Mouse (Mus musculus): Measurements from ENCODE around the gene Sipa1l1. TPM values are rescaled to one million over a fixed set of nuclear protein-coding genes. Genes with fewer than 3 reads are reported as not detected.

Gene Sipa1l1
- total RNA-seq, 1 experiment from 2014 or later: 31.5 TPM

DNA sequence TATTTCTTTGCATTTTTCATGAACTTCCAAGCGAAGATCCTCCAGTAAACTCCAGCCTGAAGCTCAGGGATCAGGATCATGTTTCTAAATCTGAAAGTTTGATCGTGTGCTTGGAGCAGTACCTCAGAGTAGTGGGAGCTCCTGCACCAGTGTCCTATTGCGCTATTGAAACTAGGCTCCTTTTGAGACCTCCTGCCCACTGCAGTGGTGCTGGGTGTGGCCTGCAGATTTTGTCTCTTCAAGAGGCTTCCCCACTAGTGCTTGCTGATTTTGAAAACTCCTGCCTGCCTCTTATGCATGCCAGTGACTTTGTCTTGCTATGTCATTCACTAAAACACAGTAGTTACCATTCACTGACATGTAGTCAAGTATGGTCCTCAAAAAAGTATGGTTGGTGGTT is 213.8 kb downstream of the Sipa1l1 start:
- no peak for DNase-seq

DNA sequence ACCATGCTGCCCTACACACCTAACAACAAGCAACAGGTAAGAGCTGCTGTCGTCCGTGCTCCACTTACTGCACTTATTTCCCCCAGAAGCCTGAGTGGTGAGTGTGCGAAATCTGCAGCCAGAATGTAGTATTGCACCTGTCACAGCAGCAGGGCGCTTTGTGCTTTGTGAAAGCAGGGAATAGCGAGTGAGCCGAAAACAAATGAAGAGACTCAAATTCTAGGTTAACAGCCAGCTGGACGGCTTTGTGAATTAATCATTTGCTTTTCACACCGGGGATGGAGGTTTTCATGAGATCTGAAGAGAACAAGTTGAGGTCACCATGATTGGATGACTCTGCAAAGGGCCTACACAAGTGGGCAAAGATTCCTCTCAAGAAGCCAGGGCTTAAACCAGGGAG is 215.6 kb downstream of the Sipa1l1 start:
- DNase-seq: no peak

DNA sequence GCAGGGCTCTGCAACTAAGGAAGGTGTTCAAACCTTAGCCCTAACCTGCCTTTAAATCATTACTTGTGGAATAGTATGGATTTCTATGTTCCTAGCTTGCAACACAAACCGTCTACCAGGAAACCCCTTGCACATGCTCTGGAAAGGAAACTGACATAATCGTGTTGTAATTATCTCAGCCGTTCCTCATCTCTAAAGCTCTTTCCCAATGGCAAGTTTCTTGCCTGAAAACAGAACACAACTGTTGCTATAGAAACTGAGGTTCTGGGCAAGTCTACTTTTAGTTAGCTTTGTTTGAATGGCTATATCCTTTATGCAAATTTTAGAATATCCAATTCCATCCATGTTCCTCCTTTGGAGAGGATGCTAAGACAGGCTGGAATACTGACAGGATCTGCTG is 217.9 kb downstream of the Sipa1l1 start:
- no peak for DNase-seq

DNA sequence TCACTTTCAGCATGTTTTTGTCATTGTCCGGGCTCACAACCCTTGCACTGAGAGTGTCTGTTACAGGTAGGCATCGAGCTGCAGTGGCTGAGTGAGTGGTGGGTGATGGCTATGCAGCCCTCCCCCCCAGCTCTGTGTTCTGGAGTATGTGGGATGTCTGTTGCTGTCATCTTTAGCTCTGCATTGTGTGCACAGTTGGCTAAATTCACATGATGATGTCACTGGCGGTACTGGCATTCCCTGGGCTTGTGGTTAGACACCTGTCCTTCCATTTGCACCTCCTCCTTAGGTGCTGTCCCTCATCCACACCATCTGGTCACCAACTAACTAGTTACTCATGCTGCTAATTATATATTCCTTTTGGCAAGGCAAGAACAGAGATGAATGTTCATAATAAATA is 218.5 kb downstream of the Sipa1l1 start:
- DNase-seq: no peak

DNA sequence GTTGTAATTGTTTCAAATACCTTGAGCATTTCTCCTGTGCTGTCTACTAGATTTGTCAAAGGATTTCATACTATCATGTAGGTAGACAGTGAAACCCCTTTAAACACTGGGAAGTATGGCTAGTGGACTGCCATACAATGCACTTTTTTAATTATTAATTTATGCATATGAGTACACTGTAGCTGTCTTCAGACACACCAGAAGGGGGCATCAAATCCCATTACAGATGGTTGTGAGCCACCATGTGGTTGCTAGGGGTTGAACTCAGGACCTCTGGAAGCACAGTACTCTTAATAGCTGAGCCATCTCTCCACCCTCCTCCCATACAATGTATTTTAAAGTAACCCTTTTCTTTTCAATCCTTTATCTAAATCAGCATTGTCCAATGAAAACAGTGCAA is 219.0 kb downstream of the Sipa1l1 start:
- no peak for DNase-seq

DNA sequence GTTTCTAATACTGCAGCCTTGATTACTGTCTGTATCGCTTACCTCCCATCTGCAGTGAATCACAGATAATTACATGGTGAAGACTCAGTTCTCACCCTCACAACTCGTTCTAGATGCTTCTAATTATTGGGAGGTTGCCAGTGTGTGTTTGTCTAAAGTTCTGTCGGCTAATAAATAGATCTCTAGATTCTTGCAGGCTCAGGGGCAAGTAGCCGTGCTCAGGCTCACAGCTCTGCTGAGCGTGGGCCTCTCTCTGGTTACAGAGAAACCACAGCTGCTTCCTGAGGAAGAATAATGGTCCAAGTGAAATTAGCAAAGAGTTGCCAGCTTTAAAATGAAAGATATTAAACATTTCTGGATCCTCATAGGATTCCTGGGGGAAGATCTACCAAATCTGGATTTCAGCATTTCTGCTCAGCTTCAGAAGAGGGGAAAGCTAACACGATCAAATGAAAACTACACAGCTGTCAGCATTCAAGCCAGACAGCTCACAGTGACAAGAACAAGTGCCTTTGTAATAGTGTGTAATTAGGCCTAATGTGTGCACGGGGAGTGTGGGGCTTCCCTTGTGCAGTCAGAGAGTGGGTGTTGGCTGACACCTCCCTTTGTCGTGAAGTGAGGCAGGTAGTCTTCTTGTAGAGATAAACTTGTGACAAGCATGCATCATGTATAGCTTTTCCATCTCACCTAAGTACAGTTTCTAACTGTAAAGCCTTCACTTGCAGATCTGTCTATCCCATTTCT is 225.2 kb downstream of the Sipa1l1 start:
- no peak for DNase-seq

DNA sequence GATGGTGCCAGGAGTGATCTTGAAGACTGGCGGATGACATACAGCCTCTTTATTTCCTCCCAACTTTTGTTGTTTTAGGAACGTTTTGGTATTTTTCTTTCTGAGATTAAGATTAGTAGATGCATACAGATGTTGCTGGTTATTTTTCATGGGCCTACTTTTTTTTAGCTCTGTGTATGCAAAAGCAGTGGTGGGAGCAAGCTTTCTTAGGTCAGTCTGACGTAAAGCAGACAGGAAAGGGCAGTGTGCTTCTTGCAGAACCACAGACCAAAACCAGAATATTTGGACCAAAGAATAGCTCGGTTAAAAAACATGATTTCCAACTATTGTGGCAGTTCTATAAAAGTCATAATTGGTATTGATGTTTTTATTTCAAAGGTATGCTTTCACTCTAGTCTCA is 226.1 kb downstream of the Sipa1l1 start:
- DNase-seq: no peak

DNA sequence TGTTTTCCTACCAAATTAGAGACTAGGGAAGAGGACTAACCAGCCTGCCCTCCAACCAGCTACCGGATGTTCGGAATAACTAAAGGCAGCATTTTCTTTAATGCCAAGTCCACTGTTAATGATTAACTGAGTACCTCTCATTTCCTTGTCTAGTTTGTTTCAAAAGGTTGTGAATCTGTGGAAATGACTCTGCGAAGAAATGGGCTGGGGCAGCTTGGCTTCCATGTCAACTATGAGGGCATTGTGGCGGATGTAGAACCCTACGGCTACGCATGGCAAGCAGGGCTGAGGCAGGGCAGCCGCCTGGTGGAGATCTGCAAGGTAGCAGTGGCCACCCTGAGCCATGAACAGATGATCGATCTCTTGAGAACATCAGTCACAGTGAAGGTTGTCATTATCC is 228.1 kb downstream of the Sipa1l1 start:
- no peak for DNase-seq

DNA sequence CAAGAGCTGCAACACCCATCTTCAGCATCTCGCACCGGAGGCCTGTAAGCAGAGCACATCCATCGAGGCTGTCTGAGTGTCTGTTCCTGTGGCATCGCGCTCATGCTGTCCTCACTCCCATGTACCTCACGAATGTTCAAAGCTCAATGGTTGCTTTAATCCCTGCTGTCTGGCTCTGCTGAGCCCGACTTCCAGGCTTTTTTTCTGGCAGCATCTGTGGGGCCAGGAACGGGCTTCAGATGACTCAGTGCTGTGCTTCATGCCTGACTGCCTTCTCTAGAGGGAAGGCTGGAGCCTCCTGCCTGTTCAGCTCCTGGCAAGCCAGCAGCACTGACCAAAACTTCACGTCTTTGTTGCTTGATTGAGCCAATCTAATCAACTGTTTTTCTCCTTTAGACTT is 228.6 kb downstream of the Sipa1l1 start:
- no peak for DNase-seq

DNA sequence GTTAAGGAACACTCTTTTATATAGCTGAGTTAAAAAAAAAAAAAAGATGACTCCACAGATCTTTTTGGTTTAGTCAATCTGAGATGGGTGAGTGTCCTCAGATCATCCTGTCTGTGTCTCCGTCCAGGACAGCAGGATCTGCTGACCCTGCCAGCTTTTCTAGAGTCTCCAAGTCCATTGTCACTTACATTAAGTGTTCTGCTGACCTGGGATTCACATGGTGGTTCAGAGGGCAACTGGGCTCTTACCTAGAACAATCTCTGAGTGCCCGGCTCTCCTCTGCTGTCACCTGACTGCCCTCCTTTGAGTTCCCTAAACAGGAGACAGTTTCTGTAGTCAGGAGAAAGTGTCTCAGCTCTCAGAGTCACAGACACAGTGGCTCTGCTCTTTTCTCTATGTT is 229.8 kb downstream of the Sipa1l1 start:
- no peak for DNase-seq

DNA sequence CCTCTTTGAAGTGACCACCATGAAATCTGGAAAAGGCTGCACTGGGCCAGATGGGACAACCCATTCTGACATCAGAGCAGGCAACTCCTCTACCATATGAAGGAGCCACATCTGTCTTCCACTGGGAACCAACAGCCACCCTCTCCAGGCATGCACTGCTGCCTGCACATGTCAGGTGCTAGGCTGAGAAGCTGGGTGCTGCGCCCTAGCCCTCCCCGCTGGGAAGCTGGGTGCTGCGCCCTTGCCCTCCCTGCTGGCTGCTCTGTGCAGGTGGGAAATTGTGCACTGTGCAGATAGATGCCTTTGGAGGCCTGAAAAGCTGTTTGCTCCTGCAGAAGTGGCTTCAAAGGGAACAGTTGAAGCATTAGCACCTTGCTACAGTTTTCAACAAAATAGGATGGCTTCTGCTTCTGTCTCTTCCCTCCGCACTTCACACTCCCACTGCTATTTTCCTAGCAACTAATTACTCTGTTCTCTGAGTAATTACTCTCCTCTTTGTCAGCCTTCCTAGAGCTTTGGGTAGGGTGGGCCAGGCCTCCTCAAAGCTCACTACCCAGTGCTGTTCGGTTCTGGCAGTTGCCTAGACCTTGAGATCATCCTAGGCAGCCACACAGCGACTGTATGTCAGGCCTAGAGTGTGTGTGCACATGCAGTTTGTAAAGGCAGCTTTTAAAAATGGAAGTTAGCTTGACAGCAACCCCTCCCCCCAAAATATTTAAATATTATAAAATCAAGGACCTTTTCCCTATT is 231.0 kb downstream of the Sipa1l1 start:
- no peak for DNase-seq

DNA sequence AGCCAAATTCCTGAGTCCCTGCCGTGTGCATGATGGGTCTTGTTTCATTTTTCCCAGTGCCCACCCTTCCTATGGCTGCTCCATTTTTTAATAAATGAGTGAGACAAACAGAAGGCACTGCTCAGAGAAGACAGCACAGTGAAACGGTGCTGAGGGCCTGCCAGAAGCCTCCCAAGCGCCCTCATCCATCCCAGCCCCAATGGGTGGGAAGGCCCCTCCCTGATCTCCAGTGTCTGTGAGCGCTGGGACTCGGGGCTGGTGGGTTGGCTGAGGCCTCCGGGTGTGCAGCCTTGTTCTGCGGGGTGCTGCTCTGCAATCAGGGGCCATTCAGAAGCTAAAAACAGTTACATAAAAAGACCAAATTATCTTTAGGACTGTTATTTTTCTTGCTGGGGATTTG is 231.7 kb downstream of the Sipa1l1 start:
- no peak for DNase-seq

DNA sequence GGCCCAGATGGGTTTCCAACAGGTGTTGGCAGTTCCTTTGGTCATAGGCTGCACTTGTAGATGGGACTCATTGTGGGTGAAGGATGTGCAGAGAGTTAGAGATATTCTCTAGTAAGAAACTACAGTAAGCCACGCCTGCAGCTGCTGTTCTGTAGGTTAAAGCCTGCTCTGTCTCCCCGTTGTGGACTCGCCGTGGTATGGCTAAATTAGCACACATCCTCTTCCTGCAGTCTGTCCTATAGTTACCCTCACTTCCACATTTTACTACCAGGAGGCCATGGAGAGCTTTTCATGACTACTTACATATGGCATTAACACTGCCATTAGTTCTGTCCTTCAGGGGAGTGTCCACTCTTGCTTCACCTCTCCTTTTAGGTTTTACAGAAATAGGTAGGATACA is 232.3 kb downstream of the Sipa1l1 start:
- DNase-seq: no peak

DNA sequence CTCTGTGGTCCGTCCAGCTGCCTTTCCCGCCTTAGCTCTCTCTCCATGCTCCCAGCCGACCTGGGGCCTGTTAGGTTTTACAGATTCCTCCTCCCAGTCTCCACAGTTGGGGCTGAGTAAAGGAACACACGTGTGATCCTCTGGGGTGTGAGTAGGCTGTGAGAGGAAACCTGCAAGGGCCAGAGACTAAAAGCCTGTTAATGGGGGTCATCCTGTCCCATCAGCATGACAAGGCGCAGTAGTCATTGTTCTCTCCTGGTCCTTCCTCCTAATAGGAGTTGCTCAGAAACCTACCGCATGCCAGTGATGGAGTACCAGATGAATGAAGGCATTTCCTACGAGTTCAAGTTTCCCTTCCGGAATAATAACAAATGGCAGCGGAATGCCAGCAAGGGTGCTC is 233.5 kb downstream of the Sipa1l1 start:
- DNase-seq: no peak

DNA sequence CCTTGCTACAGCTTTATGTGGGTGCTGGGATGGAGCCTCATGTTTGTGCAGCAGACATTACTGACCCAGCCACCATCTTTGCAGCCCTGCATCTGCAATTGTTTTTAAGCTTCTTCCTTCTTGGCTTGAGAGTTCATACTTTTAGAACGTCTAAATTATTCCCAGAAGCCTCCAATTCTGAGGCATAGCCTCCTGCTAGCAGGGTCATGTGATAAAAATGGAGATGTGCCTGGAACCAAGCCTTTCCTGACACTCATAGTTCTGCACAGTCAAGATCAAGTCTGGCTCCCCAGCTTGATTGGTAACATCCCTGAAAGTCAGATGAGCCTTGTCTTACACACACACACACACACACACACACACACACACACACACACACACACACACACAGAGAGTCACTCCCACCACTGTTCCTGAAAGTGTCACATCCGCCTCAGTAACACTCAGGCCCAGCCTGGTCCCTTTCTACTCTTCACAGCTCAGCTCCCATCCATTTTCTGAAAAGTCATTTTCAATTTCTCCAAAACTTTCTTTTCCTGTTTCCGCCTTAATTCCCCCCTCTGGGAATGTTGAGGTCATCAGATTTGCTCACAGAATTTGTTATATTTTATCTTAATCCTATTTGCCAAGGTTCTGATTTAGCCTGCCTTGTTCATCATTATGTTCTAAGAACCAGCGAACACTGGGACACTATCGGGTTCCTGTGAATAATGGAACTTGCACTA is 238.6 kb downstream of the Sipa1l1 start:
- no peak for DNase-seq

DNA sequence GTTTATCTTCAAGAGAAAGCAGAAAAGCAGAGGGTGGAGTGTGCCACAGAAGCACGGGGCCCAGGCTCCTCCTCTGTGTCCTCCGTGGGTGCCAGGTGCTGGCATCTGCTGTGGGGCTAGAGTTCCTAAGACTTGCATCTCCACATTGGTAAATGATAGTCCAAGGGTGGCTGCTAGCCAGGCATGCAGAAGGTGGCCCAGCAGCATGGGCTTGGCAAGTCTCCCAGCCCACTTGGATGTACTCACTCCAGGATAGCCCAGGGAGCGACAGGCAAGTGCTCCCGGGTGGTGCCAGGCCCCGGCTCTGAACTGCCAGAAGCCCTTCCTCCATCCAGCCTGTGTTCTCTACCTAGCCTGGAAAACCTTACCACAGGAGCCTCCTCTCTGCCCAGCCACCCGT is 239.4 kb downstream of the Sipa1l1 start:
- DNase-seq: peak; percentile 67

DNA sequence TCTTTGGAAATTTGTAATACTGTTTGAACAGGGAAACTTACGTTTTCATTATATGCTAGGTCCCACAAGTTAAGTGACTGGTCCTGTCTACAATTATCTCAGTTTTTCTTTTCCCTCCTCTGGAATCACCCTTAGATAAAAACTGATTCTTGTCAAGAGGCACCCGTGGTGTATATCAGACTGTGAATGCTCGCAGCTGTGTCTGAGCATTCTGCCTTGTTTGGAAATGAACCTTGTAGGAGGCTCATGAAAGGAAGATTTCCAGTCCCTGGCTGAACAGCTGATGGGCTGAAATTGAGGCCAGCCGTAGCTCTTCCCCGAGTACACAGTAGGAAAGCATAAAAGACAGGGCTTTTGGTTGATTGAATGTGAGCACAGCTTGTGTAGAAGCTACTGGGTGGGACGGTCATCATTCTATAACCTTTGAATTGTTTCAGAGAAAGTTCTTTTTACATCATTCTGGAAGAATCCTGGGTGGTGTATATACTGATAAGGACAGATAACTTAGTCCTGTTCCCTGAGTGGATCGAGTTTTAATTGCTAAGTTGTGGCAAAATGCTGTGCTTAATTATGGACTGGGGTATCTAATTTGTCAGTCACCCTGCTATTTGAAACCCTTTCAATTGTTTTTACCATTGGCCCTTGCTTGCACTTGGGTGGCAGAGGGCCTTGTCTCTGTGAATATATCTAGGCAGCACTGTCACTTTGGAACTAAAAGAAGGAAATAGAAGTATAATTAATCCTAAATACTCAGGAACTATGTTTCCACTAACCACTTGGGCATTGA is 240.8 kb downstream of the Sipa1l1 start:
- DNase-seq: no peak

DNA sequence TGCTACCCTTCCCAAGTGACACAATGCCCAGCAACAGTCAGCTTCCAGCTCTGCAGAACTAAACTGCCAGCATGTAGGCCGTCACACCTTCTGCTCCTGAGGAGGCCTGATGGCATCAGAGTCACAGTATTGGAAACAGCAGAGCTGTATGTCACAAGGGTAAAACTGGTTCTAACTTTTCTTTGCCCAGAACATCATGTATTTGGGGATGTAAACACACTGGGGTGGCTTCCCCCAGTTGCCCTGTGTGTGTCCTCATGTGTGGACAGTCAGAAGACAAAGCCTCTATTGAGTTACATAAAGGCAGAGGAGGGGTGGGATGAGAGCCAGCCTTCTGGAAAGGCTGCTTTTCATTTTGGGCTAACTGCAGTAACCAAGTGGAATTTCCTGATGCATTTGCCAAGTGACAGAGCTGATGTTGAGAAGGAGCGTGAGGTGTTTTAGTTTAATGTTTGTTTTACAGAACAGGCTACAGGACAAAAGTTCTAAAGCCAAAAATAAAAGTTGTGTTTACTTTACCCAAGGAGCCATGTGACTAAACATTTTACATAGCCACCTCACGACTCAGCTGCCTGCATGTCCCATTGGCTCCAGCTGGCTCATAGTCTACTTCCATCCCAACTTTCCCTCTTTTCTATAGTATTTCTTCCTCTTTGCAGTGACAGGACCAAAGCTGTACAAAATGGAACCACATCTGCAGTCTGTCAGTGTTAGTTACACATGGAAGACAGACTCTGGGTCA is 243.3 kb downstream of the Sipa1l1 start:
- no peak for DNase-seq

DNA sequence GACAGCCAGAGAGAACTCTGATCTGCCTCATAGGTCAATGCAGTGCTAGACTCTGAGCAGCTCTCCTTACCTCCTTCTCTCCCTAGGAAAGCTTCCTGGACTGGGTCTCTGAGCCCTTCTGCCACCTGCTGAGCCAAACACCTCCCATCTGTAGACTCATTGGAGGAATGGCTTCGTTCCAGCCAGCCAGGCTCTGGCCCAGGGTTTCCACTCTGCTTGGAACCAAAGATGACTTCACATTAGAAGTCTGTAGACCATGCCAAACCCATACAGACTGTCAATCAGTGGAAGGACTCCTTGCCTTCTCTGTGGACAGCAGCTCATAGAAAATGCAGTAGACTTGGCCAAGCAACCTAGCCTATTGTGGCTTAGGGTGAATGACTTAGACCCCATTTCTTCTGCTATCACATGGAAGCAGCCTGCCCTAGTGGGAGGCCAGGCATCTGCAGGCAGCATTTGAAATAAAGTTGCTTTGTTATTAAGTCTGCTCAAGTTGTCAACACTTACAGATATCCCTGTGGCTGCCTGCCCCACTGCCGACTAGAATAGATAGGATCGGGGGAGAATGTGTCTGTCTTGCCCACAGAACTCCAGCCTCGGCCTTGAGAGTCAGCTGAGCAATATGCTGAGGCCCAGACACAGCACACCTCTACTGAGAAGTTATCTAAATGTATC is 246.7 kb downstream of the Sipa1l1 start:
- peak; percentile 46 for DNase-seq

DNA sequence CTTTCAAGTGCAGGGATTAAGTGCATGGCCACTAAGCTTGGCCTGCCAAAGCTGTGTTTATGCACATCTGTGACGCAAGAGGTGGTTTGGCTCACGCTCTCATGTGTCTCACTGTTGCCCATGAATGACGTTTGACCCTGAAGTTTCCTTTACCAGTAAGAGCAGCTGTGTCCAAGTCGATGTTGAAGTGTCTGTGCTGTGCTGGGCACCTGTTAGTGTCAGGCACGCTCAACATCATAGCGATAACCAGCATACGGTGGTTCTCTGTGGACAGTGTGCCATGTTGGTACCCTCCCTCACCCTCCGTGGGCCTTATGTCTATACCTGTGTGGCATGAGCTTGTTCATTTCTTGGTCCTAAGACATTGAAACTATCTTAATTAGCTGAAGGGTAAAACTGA is 249.9 kb downstream of the Sipa1l1 start:
- no peak for DNase-seq

DNA sequence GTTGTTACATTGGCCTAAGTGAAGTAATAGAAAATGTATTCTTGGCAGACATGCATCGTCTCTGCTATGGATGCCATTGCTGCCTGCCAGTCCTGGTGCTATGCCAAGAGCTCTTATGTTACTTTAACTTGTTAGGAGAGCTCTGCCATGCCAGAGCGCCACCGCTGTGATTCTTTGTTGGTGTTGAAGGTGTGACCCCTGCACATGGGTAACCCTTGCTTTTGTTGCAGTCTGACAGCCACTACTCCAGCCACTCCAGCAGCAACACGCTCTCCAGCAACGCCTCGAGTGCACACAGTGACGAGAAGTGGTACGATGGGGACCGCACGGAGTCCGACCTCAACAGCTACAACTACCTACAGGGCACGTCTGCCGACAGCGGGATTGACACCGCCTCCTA is 255.7 kb downstream of the Sipa1l1 start:
- no peak for DNase-seq

Data from adrenal gland, postnatal 14 days (tissue).